Mouse (Mus musculus) forebrain, embryonic 12.5 days (tissue): ENCODE measurements at regions not wholly inside any gene's neighbourhood (a gene's known extent, or its start where the extent isn't known, plus 50 kb on each side); places are given as distances from the start of the nearest gene placed in this dataset.

Source experiments
- ATAC-seq: fragments of 200-750 bp; cut with Nextera tagmentation; 2 replicates; pipeline ENCODE4 v1.8.0; 2017; ENCODE audit warnings: moderate TSS enrichment; ENCODE audit not compliant: low FRiP score
- H3K27ac ChIP-seq: fragments of 300-500 bp; sonication (generic); 2 replicates; pipeline ENCODE4 v1.5.1; 2016; ENCODE audit warnings: mild to moderate bottlenecking
- H3K27me3 ChIP-seq: fragments of 300-500 bp; sonication (generic); 2 replicates; pipeline ENCODE4 v1.6.1; 2016; ENCODE audit warnings: mild to moderate bottlenecking
- H3K36me3 ChIP-seq: fragments of 300-500 bp; sonication (generic); replicated peaks from 2 replicates; pipeline ENCODE4 v1.6.1; 2016; ENCODE audit warnings: mild to moderate bottlenecking
- H3K4me1 ChIP-seq: fragments of 300-500 bp; sonication (generic); 2 replicates; pipeline ENCODE4 v1.6.1; 2016
- H3K4me2 ChIP-seq: fragments of 300-500 bp; sonication (generic); 2 replicates; pipeline ENCODE4 v1.6.1; 2016; ENCODE audit warnings: mild to moderate bottlenecking, moderate library complexity
- H3K4me3 ChIP-seq: fragments of 300-500 bp; sonication (generic); replicated peaks from 2 replicates; pipeline ENCODE4 v1.5.1; 2016; ENCODE audit warnings: mild to moderate bottlenecking
- H3K9ac ChIP-seq: fragments of 300-500 bp; sonication (generic); 2 replicates; pipeline ENCODE4 v1.6.1; 2016; ENCODE audit warnings: mild to moderate bottlenecking
- H3K9me3 ChIP-seq: fragments of 300-500 bp; sonication (generic); 2 replicates; pipeline ENCODE4 v1.6.1; 2016
- WGBS: fragments of 180-500 bp; shearing (Covaris S2); methylation state at CpG from one replicate; pipeline ENCODE4 v1.1.7; 2016; 5-methylcytosine and 5-hydroxymethylcytosine counted together

DNA sequence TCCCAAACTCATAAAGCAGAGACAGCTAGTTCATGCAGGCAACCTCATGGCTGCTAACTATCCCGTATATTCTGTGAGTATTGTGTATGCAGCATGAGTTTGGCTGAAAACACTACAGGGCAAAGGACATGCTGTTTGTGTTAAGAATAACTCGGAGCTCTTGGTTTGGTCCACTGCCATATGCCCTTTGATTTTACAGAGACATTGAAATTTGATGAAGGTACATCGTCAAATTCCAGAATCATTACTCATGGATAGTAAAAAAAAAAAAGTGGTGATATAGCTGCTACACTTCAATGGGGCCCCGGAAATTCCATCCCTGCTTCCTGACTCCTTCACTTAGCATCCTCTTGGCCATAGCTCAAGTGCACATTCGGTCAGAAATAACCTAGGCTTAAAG is 159.3 kb upstream of the Ccdc122 start:
- Histone ChIP-seq H3K9ac (no peak overlapping the region), H3K4me2 (no peak overlapping the region), H3K27me3 (no peaks in the 10 kb centered on the region), H3K27ac (no peak overlapping the region), H3K4me1 (peaks cover 26% of the 10 kb centered on the region), H3K4me3 (no peak overlapping the region), H3K36me3 (no peaks in the 10 kb centered on the region), H3K9me3 (no peaks in the 10 kb centered on the region)
- WGBS = 85% methylated on average over 5 of the region's 5 CpGs
- no peak for ATAC-seq

DNA sequence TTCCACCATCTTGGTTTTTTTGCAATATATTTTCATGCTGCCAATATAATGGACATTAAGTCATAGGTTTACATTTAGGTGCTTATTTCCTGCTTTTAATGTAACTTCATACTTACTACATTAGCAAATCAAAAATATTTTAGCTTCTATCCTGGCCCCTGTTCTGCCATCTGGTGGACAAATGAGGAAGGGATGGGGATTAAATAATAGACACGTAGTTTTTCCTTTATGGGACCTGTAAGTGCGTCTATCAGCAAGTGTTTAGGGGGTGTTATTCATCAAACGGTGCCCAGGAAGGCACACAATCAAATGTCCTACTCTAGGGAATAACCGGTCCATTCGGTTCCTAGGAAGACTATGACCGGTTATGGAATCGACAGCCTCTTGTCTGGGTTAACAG is 160.6 kb upstream of the Ccdc122 start:
- Histone ChIP-seq H3K27me3 (no peaks in the 10 kb centered on the region), H3K4me3 (no peak overlapping the region), H3K36me3 (no peaks in the 10 kb centered on the region), H3K4me2 (no peak overlapping the region), H3K4me1 (peaks cover 19% of the 10 kb centered on the region), H3K9ac (no peak overlapping the region), H3K27ac (no peak overlapping the region), H3K9me3 (no peaks in the 10 kb centered on the region)
- ATAC-seq = no peak
- 55% methylated on average over 7 of the region's 7 CpGs for WGBS

DNA sequence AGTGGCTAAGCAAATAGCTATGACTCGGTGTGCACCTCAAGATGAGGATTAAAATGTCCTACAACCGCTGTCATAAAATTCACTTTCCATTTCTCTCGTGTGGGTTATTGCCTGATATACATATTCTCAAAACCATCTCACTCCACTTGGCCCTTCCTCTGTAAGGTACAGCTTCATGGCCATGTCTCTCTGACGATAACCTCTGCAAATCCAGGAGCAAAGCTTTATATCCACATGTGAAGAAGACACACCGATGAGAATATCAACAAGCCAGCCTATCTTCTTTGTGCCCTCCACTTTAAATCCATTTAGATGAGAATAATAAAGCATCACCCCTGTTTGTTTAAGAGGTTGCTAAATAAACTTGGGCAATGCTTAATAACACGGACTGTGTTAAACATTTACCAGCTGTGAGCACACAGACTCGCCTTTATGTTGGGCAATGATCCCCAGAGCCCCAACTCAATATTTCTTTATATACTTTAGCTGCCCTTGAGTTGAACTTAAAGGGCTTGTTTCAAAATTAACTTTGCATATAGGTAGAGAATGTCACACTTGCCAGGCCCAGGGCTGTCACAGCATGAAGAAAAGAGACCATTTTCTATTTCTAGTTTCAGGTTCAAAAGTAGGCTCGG is 161.2 kb upstream of the Ccdc122 start:
- 61% methylated on average over 8 of the region's 8 CpGs for WGBS
- no peaks in the 10 kb centered on the region for H3K36me3 ChIP-seq
- H3K27me3 ChIP-seq = no peaks in the 10 kb centered on the region
- no peak overlapping the region for H3K9ac ChIP-seq
- no peak overlapping the region for H3K4me3 ChIP-seq
- 0 out of 2 replicates have a peak overlapping the region, but pooled peaks have one; percentile 59 for H3K27ac ChIP-seq
- no peak overlapping the region for H3K4me2 ChIP-seq
- H3K9me3 ChIP-seq = no peaks in the 10 kb centered on the region
- H3K4me1 ChIP-seq = peaks cover 19% of the 10 kb centered on the region
- ATAC-seq = 0 out of 2 replicates have a peak, but pooled peaks have one; percentile 6

DNA sequence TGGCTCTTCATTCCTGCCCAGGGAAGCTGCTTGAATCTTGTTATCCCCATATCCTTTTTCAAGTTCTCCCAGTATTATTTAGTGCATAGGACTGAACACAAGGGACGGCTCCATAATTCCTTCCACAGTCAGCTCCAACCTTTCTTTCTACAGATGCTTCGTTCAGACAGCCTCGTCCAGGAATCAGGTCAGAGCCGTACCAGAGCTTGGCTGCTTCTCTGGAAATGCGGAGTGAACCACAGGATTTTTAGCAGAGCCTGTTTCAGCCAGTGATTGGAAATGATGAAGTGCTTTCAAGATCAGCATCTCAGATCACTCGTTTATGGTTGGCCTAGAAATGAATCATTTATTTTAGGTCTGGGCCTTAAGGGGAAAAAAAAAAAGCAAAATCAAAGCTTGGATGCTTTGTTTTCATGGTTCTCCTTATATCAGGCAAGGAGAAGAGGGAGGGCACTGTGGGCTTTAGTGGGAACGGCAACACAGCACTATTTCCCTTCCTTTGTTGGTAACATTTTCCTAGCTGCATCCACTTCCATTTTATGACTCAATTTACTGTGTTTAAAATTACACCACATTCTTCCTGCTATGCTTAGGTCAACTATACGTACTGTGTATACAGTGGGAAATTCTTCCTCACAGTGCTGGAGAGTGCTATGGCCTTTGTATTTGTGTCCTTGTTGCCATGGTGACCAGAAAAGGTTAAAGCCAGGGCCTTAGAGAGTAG is 161.9 kb upstream of the Ccdc122 start:
- 0 out of 2 replicates have a peak overlapping the region, but pooled peaks have one; percentile 25 for H3K9ac ChIP-seq
- no peaks in the 10 kb centered on the region for H3K9me3 ChIP-seq
- H3K4me3 ChIP-seq = no peak overlapping the region
- ATAC-seq = peak; percentile 89
- no peaks in the 10 kb centered on the region for H3K36me3 ChIP-seq
- peaks cover 19% of the 10 kb centered on the region for H3K4me1 ChIP-seq
- H3K27ac ChIP-seq = peak overlapping the region; percentile 59
- no peak overlapping the region for H3K4me2 ChIP-seq
- 38% methylated on average over 8 of the region's 8 CpGs for WGBS
- no peaks in the 10 kb centered on the region for H3K27me3 ChIP-seq

DNA sequence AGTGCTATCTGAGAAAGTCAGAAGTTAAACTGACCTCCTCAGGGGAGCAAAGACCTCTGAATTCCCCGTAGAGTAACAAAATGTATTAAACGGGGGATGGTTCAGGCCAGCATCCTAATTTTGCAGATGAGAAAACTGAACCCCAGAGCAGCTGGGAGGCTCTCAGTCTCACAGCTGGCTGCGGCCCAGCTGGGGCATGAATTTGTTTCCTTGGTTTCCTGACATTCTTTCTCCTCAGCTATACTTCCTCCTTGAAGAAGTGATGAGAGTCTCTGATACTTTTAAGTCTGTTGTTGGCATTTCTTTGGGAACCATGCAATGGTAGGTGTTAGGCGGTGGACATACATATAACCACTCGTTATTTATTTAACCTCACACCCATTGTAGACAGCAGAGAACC is 162.9 kb upstream of the Ccdc122 start:
- Histone ChIP-seq H3K4me1 (peaks cover 19% of the 10 kb centered on the region), H3K4me3 (no peak overlapping the region), H3K9ac (no peak overlapping the region), H3K27ac (no peak overlapping the region), H3K4me2 (no peak overlapping the region), H3K36me3 (no peaks in the 10 kb centered on the region), H3K9me3 (no peaks in the 10 kb centered on the region), H3K27me3 (no peaks in the 10 kb centered on the region)
- ATAC-seq = no peak
- WGBS = 88% methylated on average over 5 of the region's 5 CpGs

DNA sequence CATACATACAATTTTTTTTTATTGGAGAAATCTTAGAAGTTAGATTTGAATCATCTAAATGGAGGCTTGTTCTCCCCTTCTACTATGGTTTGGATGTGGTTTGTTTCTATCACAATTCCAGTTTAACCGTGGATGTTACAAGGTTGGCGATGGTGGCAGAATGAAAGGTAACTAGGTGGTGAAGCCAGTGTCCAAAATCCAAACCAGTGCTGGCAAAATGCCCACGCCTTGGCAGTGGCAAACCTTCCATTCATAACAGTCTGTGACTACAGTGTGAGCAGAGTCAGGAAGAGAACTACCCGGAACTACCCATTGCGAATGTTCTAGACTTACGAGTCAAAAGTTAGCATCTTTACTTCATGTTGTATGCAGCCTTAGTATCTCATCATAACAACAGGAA is 163.6 kb upstream of the Ccdc122 start:
- Histone ChIP-seq H3K9me3 (no peaks in the 10 kb centered on the region), H3K4me2 (no peak overlapping the region), H3K9ac (no peak overlapping the region), H3K4me1 (peaks cover 19% of the 10 kb centered on the region), H3K27ac (no peak overlapping the region), H3K36me3 (no peaks in the 10 kb centered on the region), H3K4me3 (no peak overlapping the region), H3K27me3 (no peaks in the 10 kb centered on the region)
- 95% methylated on average over 6 of the region's 6 CpGs for WGBS
- no peak for ATAC-seq

DNA sequence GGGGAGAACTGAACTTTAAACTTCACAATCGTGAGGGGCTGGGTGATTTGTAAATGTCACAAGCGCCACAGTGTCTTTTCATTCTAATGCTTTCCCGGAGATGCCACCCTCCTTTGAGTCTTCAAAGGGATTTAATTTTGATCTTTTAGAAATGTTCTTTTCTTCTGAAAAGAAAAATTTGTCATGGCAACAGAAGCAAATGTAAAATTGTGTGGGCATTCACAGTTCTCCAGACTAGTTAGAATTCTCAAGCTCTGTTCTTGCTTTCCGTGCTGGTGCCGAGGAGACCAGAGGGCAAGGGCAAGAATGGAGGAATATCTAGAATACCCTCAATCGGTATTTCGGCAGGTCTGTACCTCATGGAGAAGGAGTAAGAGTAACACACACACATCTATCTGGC is 164.1 kb upstream of the Ccdc122 start:
- H3K27me3 ChIP-seq = no peaks in the 10 kb centered on the region
- no peak overlapping the region for H3K9ac ChIP-seq
- H3K27ac ChIP-seq = no peak overlapping the region
- peaks cover 19% of the 10 kb centered on the region for H3K4me1 ChIP-seq
- 92% methylated on average over 7 of the region's 7 CpGs for WGBS
- no peaks in the 10 kb centered on the region for H3K36me3 ChIP-seq
- H3K4me3 ChIP-seq = no peak overlapping the region
- H3K4me2 ChIP-seq = no peak overlapping the region
- no peaks in the 10 kb centered on the region for H3K9me3 ChIP-seq
- ATAC-seq = no peak

DNA sequence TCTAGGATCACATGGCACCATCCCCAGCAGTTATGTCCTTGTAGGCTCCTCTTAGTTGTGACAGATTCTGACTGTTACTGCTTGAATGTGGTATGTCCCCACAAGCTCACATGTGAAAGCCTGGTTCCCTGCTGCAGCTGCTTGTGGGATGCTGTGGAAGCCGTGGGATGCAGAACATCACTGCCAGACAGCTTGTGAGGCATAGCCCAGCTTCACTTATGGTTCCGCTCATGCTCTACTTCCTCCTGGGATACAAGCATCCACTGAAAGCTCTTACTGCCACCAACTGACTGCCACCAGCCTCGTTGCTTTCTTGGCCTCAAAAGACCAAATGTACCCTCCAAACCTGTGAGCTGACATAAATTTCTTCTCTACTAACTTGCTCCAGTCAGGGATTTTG is 167.7 kb upstream of the Ccdc122 start:
- no peaks in the 10 kb centered on the region for H3K27me3 ChIP-seq
- H3K9ac ChIP-seq = no peak overlapping the region
- H3K4me2 ChIP-seq = no peak overlapping the region
- no peak overlapping the region for H3K27ac ChIP-seq
- no peaks in the 10 kb centered on the region for H3K9me3 ChIP-seq
- no peak for ATAC-seq
- H3K4me3 ChIP-seq = no peak overlapping the region
- WGBS = 94% methylated on average over 3 of the region's 3 CpGs
- no peaks in the 10 kb centered on the region for H3K36me3 ChIP-seq
- H3K4me1 ChIP-seq = peaks cover 1% of the 10 kb centered on the region

DNA sequence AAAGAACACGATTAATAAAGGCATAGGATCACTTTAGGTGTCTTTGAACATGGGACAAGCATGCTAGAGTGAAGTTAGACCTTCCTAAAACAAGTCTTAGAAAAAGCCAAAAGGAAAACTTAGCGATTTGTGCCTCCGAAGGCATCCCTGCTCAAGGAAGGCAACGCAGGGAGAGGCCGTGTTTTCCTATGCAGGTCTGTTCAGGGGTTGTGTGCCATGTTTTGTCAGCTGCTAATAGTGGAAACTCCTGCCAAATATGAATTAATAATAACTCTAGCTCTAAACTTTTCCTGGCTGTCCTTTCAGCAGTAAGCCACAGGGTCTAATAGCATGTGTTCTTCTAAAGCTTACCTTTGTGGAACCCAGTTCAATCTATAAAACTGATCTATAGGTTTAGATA is 168.4 kb upstream of the Ccdc122 start:
- ATAC-seq = no peak
- no peaks in the 10 kb centered on the region for H3K9me3 ChIP-seq
- H3K4me3 ChIP-seq = no peak overlapping the region
- H3K36me3 ChIP-seq = no peaks in the 10 kb centered on the region
- no peak overlapping the region for H3K4me2 ChIP-seq
- no peak overlapping the region for H3K27ac ChIP-seq
- H3K4me1 ChIP-seq = no peaks in the 10 kb centered on the region
- WGBS = 93% methylated on average over 5 of the region's 5 CpGs
- no peaks in the 10 kb centered on the region for H3K27me3 ChIP-seq
- H3K9ac ChIP-seq = no peak overlapping the region

DNA sequence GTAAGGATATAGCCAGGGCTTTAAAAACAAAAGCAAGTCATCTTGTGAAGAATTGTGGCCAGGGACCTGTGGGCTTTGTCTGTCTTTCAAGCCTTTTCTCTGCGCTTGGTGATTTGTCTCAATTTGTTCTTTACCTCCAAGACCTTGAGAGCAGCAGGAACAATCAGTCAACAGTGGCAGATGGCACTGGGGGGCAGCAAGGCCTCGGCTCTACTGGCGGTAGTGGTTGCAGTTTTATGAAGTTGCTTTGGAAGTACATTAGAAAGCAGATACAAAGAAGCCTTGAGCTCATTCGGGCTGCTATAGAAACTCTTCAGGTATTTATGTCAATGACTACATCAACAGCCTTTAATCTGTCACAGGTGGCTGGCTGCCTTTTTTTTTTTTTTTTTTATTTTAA is 171.9 kb upstream of the Ccdc122 start:
- 58% methylated on average over 4 of the region's 4 CpGs for whole genome bisulfite sequencing

DNA sequence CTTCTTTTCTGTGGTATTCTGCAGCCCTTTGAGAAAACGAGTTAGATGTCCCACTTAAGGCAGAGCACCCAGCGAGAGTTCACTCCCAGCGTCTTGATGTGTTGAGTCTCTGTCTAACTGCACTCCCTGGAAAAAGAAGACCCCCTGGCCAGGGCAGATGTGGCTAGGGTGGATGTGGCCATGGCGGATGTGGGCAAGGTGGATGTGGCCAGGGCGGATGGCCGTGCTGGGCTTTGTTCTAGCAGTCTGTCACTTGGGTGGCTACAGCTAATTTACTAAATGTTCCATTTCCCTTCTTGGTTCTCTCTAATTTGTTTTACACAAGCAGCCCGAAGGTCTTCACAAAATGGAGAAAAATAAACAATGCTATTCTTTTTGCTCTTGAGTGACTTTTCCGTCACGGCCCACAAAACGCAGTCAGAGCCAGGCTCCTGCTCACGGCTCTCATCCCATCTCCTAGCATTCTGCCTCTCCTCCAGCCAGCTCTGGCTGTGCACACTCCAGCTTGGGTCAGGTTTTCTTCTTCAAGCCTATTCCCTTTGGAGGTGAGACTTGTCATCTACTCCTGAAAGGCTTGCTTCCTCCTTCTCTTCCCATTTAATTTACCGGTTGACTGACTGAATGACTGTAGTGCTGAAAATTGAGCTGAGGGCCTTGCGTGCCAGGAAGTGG is 173.4 kb upstream of the Ccdc122 start:
- no peak overlapping the region for H3K27ac ChIP-seq
- WGBS = 81% methylated on average over 13 of the region's 13 CpGs
- H3K9me3 ChIP-seq = no peaks in the 10 kb centered on the region

More for the DNA sequence above, 171.9 kb upstream of the Ccdc122 start:
- Histone ChIP-seq H3K4me2 (no peak overlapping the region), H3K9me3 (no peaks in the 10 kb centered on the region), H3K36me3 (no peaks in the 10 kb centered on the region), H3K27me3 (no peaks in the 10 kb centered on the region), H3K4me3 (no peak overlapping the region), H3K4me1 (no peaks in the 10 kb centered on the region), H3K27ac (no peak overlapping the region), H3K9ac (no peak overlapping the region)
- no peak for ATAC-seq

DNA sequence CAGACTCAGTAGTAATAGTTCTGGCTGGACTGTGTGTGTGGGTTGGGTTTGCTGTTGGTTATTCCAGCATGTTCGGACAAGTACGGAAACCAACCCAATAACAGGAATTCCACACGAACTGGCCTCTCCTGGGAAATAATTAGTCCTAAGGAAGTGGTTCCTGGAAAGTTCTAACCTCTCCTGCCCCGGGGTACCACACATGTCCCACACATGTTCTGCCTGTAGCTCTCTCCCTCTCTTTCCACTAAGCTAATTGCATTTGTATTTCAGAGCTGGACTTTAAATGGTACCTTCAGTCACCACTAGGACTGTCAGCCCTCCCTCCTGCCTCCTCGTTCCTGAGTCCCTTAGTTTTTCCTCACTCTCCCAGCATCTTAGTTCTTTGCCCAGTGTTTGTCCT is 178.2 kb upstream of the Ccdc122 start:
- Histone ChIP-seq H3K36me3 (no peaks in the 10 kb centered on the region), H3K9me3 (no peaks in the 10 kb centered on the region), H3K27me3 (no peaks in the 10 kb centered on the region), H3K27ac (no peak overlapping the region), H3K4me3 (no peak overlapping the region), H3K4me1 (no peaks in the 10 kb centered on the region), H3K9ac (no peak overlapping the region), H3K4me2 (no peak overlapping the region)
- WGBS = 83% methylated on average over 5 of the region's 5 CpGs
- no peak for ATAC-seq

More for the DNA sequence above, 173.4 kb upstream of the Ccdc122 start:
- no peaks in the 10 kb centered on the region for H3K4me1 ChIP-seq
- no peaks in the 10 kb centered on the region for H3K36me3 ChIP-seq
- no peak overlapping the region for H3K4me2 ChIP-seq
- H3K9ac ChIP-seq = no peak overlapping the region
- no peak overlapping the region for H3K4me3 ChIP-seq
- no peak for ATAC-seq
- H3K27me3 ChIP-seq = no peaks in the 10 kb centered on the region
